14 mouse cellular contexts compared by ENCODE assay signal in genomic region chr17:42788686-42789453, GRCm38 (mm10). TPM values are rescaled to one million over a fixed set of nuclear protein-coding genes. Genes with fewer than 3 reads are reported as not detected.
DNase-seq lines count a peak whose midpoint lies in the region; ATAC-seq and TF ChIP-seq lines count a peak whose summit lies in the region.
"Had no signal": no experiment of that assay in that cellular context is flagged by ENCODE, and none has a peak within 500 bp of the region (broad histone marks: within the 10 kb centered on the region; RNA-seq: fewer than 3 reads in every experiment).

No protein-coding gene starts in this region.

- no peak overlapping the region for H3K4me2 ChIP-seq in liver, embryonic 12.5 days
- H3K4me2 ChIP-seq in liver, postnatal 0 days (ENCODE audit: low read depth, low read length) = no peak overlapping the region
- H3K4me2 ChIP-seq: embryonic facial prominence, embryonic 13.5 days had no signal

- peak; percentile 19 for DNase-seq in heart, adult 8-10 months (ENCODE audit: low spot score)
- no peak for DNase-seq in heart, embryonic 10.5 days (ENCODE audit: low spot score)
- DNase-seq in liver, postnatal 0 days = no peak
- DNase-seq in gastrocnemius, postnatal 25 days = peak; percentile 30
- peak; percentile 21 for DNase-seq in lung, postnatal 14 days
- no peak for DNase-seq in cerebellum, adult 11-12 months
- no peak for DNase-seq in frontal cortex, postnatal 36 days (ENCODE audit: low spot score in 2 of 2)
- DNase-seq: adrenal gland, postnatal 10 days; cerebellum, adult 9-10 months had no signal

- no peak overlapping the region for H3K27ac ChIP-seq in heart, embryonic 10.5 days
- no peak overlapping the region for H3K27ac ChIP-seq in liver, embryonic 12.5 days
- H3K27ac ChIP-seq in liver, postnatal 0 days (ENCODE audit: low read depth) = no peak overlapping the region
- H3K27ac ChIP-seq: embryonic facial prominence, embryonic 13.5 days; left cerebral cortex, adult 2 months; liver, embryonic 14.5 days had no signal

- H3K9ac ChIP-seq in liver, embryonic 12.5 days = no peak overlapping the region
- H3K9ac ChIP-seq in liver, postnatal 0 days (replicated peaks) = no peak overlapping the region
- H3K9ac ChIP-seq: embryonic facial prominence, embryonic 13.5 days; liver, embryonic 14.5 days had no signal

- no peak for TF ChIP-seq EP300 in liver, postnatal 0 days (IDR thresholded peaks at IDR 0.05; ENCODE audit: low read depth)

- H3K9me3 ChIP-seq in heart, embryonic 10.5 days = no peaks in the 10 kb centered on the region
- H3K9me3 ChIP-seq in liver, embryonic 12.5 days (replicated peaks) = no peaks in the 10 kb centered on the region
- no peaks in the 10 kb centered on the region for H3K9me3 ChIP-seq in liver, postnatal 0 days (ENCODE audit: low read length)
- H3K9me3 ChIP-seq: embryonic facial prominence, embryonic 13.5 days had no signal

- WGBS in heart, embryonic 10.5 days = 84% methylated on average over 5 of the region's 5 CpGs
- WGBS in liver, embryonic 12.5 days (ENCODE audit: insufficient replicate concordance) = 72% methylated on average over 5 of the region's 5 CpGs
- 78% methylated on average over 5 of the region's 5 CpGs for WGBS in liver, postnatal 0 days (ENCODE audit: insufficient replicate concordance)

- H3K36me3 ChIP-seq in heart, embryonic 10.5 days = peaks cover 12% of the 10 kb centered on the region
- peaks cover 3% of the 10 kb centered on the region; the same call in 1 of the 2 replicates for H3K36me3 ChIP-seq in liver, embryonic 12.5 days
- no peaks in the 10 kb centered on the region; the same call in 1 of the 2 replicates for H3K36me3 ChIP-seq in liver, postnatal 0 days (replicated peaks; ENCODE audit: insufficient read depth, low read length)

- TF ChIP-seq CTCF in liver, postnatal 0 days (IDR thresholded peaks at IDR 0.05; ENCODE audit: low read depth) = no peak

- ATAC-seq in liver, embryonic 12.5 days = 0 out of 2 replicates have a peak, but pooled peaks have one; percentile 49
- ATAC-seq in liver, postnatal 0 days = no peak

- peaks cover 4% of the 10 kb centered on the region; the same call in 1 of the 2 replicates for H3K4me1 ChIP-seq in heart, embryonic 10.5 days
- peaks cover 18% of the 10 kb centered on the region for H3K4me1 ChIP-seq in liver, embryonic 12.5 days
- no peaks in the 10 kb centered on the region for H3K4me1 ChIP-seq in liver, postnatal 0 days (ENCODE audit: insufficient read depth)

- H3K27me3 ChIP-seq in heart, embryonic 10.5 days (ENCODE audit: insufficient read depth, poor library complexity, severe bottlenecking) = no peaks in the 10 kb centered on the region
- no peaks in the 10 kb centered on the region for H3K27me3 ChIP-seq in liver, embryonic 12.5 days (replicated peaks)
- no peaks in the 10 kb centered on the region for H3K27me3 ChIP-seq in liver, postnatal 0 days (ENCODE audit: insufficient read depth, low read length)
- H3K27me3 ChIP-seq: embryonic facial prominence, embryonic 13.5 days had no signal

- no peak overlapping the region for H3K4me3 ChIP-seq in heart, embryonic 10.5 days
- H3K4me3 ChIP-seq in liver, embryonic 12.5 days = no peak overlapping the region
- H3K4me3 ChIP-seq in liver, postnatal 0 days (ENCODE audit: low read depth, low read length) = no peak overlapping the region
- H3K4me3 ChIP-seq: embryonic facial prominence, embryonic 13.5 days; left cerebral cortex, adult 2 months had no signal

RNA-seq across cellular contexts. Expression of gene Adgrf2, which starts 46.9 kb away (rescaled TPM):
- under 1 TPM; 0.08 to 0.29 (median 0.16) TPM for total RNA-seq in heart, adult 8-10 months (2022)
- 0.05 and 0.13 TPM in 2 replicates for polyA plus RNA-seq in heart, embryonic 10.5 days (2016; fragmentation: Nextera tagmentation; extraction: Ambion mirVana)
- not detected in 2 replicates for polyA plus RNA-seq in liver, embryonic 12.5 days (2016; fragmentation: Nextera tagmentation; extraction: Ambion mirVana)
- not detected in 2 replicates for polyA plus RNA-seq in liver, postnatal 0 days (2015; fragmentation: Nextera tagmentation; extraction: Ambion mirVana)
- under 1 TPM; 0.19 to 0.23 TPM for total RNA-seq in gastrocnemius, postnatal 25 days (2021)
- polyA plus RNA-seq: intestine, embryonic 14.5 days; liver, embryonic 14.5 days had no signal

Comparison
In these comparisons a context has a peak if more than half of its experiments do, and no peak if none do; other contexts are left out.
1. DNase-seq: peak in heart, adult 8-10 months (single experiment), gastrocnemius, postnatal 25 days (single experiment) and lung, postnatal 14 days (single experiment); none in heart, embryonic 10.5 days (single experiment), liver, postnatal 0 days (single experiment), cerebellum, adult 11-12 months (single experiment) and frontal cortex, postnatal 36 days (0 of 2).